16 mouse cellular contexts compared by ENCODE assay signal in genomic region chr3:122488051-122488754, GRCm38 (mm10).
DNase-seq lines count a peak whose midpoint lies in the region; ATAC-seq and TF ChIP-seq lines count a peak whose summit lies in the region.
"Had no signal": no experiment of that assay in that cellular context is flagged by ENCODE, and none has a peak within 500 bp of the region (broad histone marks: within the 10 kb centered on the region; RNA-seq: fewer than 3 reads in every experiment).

No protein-coding gene starts in this region.

- no peak overlapping the region for H3K27ac ChIP-seq in forebrain, embryonic 13.5 days
- no peak overlapping the region for H3K27ac ChIP-seq in forebrain, postnatal 0 days (ENCODE audit: low read depth, low read length)
- H3K27ac ChIP-seq in midbrain, embryonic 15.5 days = 0 out of 2 replicates have a peak overlapping the region, but pooled peaks have one; percentile 23
- no peak overlapping the region for H3K27ac ChIP-seq in midbrain, embryonic 13.5 days
- H3K27ac ChIP-seq: heart, embryonic 13.5 days; kidney, embryonic 15.5 days; limb, embryonic 12.5 days; stomach, postnatal 0 days had no signal

- WGBS in forebrain, embryonic 13.5 days = 27% methylated on average over 1 of the region's 1 CpGs
- 52% methylated on average over 1 of the region's 1 CpGs for WGBS in forebrain, postnatal 0 days
- 22% methylated on average over 1 of the region's 1 CpGs for WGBS in midbrain, embryonic 15.5 days
- 32% methylated on average over 1 of the region's 1 CpGs for WGBS in midbrain, embryonic 13.5 days

- peaks cover 39% of the 10 kb centered on the region for H3K4me1 ChIP-seq in forebrain, embryonic 13.5 days
- peaks cover 18% of the 10 kb centered on the region for H3K4me1 ChIP-seq in forebrain, postnatal 0 days (ENCODE audit: insufficient read depth)
- H3K4me1 ChIP-seq in midbrain, embryonic 15.5 days = peaks cover 34% of the 10 kb centered on the region
- peaks cover 39% of the 10 kb centered on the region for H3K4me1 ChIP-seq in midbrain, embryonic 13.5 days (replicated peaks)

- ATAC-seq in forebrain, embryonic 13.5 days = peak; percentile 33; the same call in 1 of the 2 replicates
- ATAC-seq in forebrain, postnatal 0 days = no peak
- no peak for ATAC-seq in midbrain, embryonic 15.5 days (replicated peaks)
- no peak for ATAC-seq in midbrain, embryonic 13.5 days

- TF ChIP-seq CTCF in forebrain, postnatal 0 days (IDR thresholded peaks at IDR 0.05; ENCODE audit: low read depth) = no peak

- no peaks in the 10 kb centered on the region for H3K9me3 ChIP-seq in forebrain, embryonic 13.5 days (replicated peaks)
- H3K9me3 ChIP-seq in forebrain, postnatal 0 days (ENCODE audit: low read length) = no peaks in the 10 kb centered on the region
- no peaks in the 10 kb centered on the region for H3K9me3 ChIP-seq in midbrain, embryonic 15.5 days
- no peaks in the 10 kb centered on the region for H3K9me3 ChIP-seq in midbrain, embryonic 13.5 days
- H3K9me3 ChIP-seq: heart, embryonic 13.5 days; kidney, embryonic 15.5 days; limb, embryonic 12.5 days; megakaryocyte, embryonic 14.5 days had no signal

- H3K4me3 ChIP-seq in forebrain, embryonic 13.5 days = no peak overlapping the region
- no peak overlapping the region for H3K4me3 ChIP-seq in forebrain, postnatal 0 days (ENCODE audit: low read depth, low read length)
- H3K4me3 ChIP-seq in midbrain, embryonic 15.5 days = no peak overlapping the region
- H3K4me3 ChIP-seq in midbrain, embryonic 13.5 days (replicated peaks) = no peak overlapping the region
- H3K4me3 ChIP-seq: heart, embryonic 13.5 days; kidney, embryonic 15.5 days; limb, embryonic 12.5 days; megakaryocyte, embryonic 14.5 days had no signal

- no peaks in the 10 kb centered on the region for H3K36me3 ChIP-seq in forebrain, embryonic 13.5 days (ENCODE audit: poor library complexity, severe bottlenecking)
- no peaks in the 10 kb centered on the region for H3K36me3 ChIP-seq in forebrain, postnatal 0 days (ENCODE audit: insufficient read depth)
- H3K36me3 ChIP-seq in midbrain, embryonic 15.5 days (replicated peaks) = no peaks in the 10 kb centered on the region
- H3K36me3 ChIP-seq in midbrain, embryonic 13.5 days = no peaks in the 10 kb centered on the region
- H3K36me3 ChIP-seq: heart, embryonic 13.5 days; kidney, embryonic 15.5 days; limb, embryonic 12.5 days had no signal

- H3K27me3 ChIP-seq in forebrain, embryonic 13.5 days = peaks cover 2% of the 10 kb centered on the region; the same call in 1 of the 2 replicates
- H3K27me3 ChIP-seq in forebrain, postnatal 0 days (ENCODE audit: insufficient read depth, low read length) = no peaks in the 10 kb centered on the region
- no peaks in the 10 kb centered on the region for H3K27me3 ChIP-seq in midbrain, embryonic 15.5 days (replicated peaks)
- no peaks in the 10 kb centered on the region for H3K27me3 ChIP-seq in midbrain, embryonic 13.5 days
- H3K27me3 ChIP-seq: kidney, embryonic 15.5 days; limb, embryonic 12.5 days had no signal

- H3K9ac ChIP-seq in forebrain, embryonic 13.5 days = no peak overlapping the region
- H3K9ac ChIP-seq in forebrain, postnatal 0 days = no peak overlapping the region
- H3K9ac ChIP-seq in midbrain, embryonic 15.5 days = no peak overlapping the region
- no peak overlapping the region for H3K9ac ChIP-seq in midbrain, embryonic 13.5 days (replicated peaks)
- H3K9ac ChIP-seq: heart, embryonic 13.5 days; kidney, embryonic 15.5 days; limb, embryonic 12.5 days had no signal

- no peak for DNase-seq in forebrain, postnatal 0 days
- peak; percentile 87 for DNase-seq in ZHBTc4 (ENCODE audit: low read depth, low spot score)
- no peak for DNase-seq in kidney, adult 9 months
- DNase-seq in heart, adult 9 months (ENCODE audit: low spot score in 2 of 2) = no peak
- DNase-seq: cerebellum, adult 11-12 months; heart, postnatal 4 days; right cerebral cortex, postnatal 14 days; thymus, postnatal 36 days had no signal

- no peak overlapping the region for H3K4me2 ChIP-seq in forebrain, embryonic 13.5 days
- H3K4me2 ChIP-seq in forebrain, postnatal 0 days (ENCODE audit: low read depth) = no peak overlapping the region
- H3K4me2 ChIP-seq in midbrain, embryonic 15.5 days = no peak overlapping the region
- H3K4me2 ChIP-seq in midbrain, embryonic 13.5 days (replicated peaks) = no peak overlapping the region
- H3K4me2 ChIP-seq: heart, embryonic 13.5 days; kidney, embryonic 15.5 days; limb, embryonic 12.5 days had no signal
